Mouse (Mus musculus) neural tube, embryonic 14.5 days (tissue): ENCODE results near the gene Tdp1. TPM values are rescaled to one million over a fixed set of nuclear protein-coding genes. Genes with fewer than 3 reads are reported as not detected.

ENCODE experiments used
- ATAC-seq: fragments of 200-750 bp; cut with Nextera tagmentation; 2 replicates; pipeline ENCODE4 v1.8.0; 2017; ENCODE audit warnings: low read depth, mild to moderate bottlenecking, moderate TSS enrichment, moderate library complexity
- H3K27ac ChIP-seq: fragments of 300-500 bp; sonication (generic); 2 replicates; pipeline ENCODE4 v1.5.1; 2014; ENCODE audit warnings: low read depth, mild to moderate bottlenecking, control low read depth, low read length, moderate library complexity, mixed read lengths
- H3K27me3 ChIP-seq: fragments of 300-500 bp; sonication (generic); 2 replicates; pipeline ENCODE4 v1.6.1; 2014; ENCODE audit warnings: low read length; ENCODE audit not compliant: control insufficient read depth, insufficient read depth
- H3K36me3 ChIP-seq: fragments of 300-500 bp; sonication (generic); 2 replicates; pipeline ENCODE4 v1.6.1; 2014; ENCODE audit warnings: low read length, mixed read lengths; ENCODE audit not compliant: control insufficient read depth, insufficient read depth
- H3K4me1 ChIP-seq: fragments of 300-500 bp; sonication (generic); 2 replicates; pipeline ENCODE4 v1.6.1; 2014; ENCODE audit warnings: low read length; ENCODE audit not compliant: control insufficient read depth, insufficient read depth
- H3K4me2 ChIP-seq: fragments of 300-500 bp; sonication (generic); 2 replicates; pipeline ENCODE4 v1.6.1; 2014; ENCODE audit warnings: mild to moderate bottlenecking, low read depth, low read length, control low read depth
- H3K4me3 ChIP-seq: fragments of 300-500 bp; sonication (generic); 2 replicates; pipeline ENCODE4 v1.5.1; 2014; ENCODE audit warnings: low read depth, low read length, control low read depth, mixed read lengths
- H3K9ac ChIP-seq: fragments of 300-500 bp; sonication (generic); replicated peaks from 2 replicates; pipeline ENCODE4 v1.6.1; 2014; ENCODE audit warnings: low read depth, mild to moderate bottlenecking, control low read depth, low read length, mixed read lengths
- H3K9me3 ChIP-seq: fragments of 300-500 bp; sonication (generic); 2 replicates; pipeline ENCODE4 v1.6.1; 2016; ENCODE audit warnings: low read length; ENCODE audit not compliant: control insufficient read depth
- WGBS: fragments of 180-500 bp; shearing (Covaris S2); extraction: QIAGEN DNeasy Blood & Tissue Kit; methylation state at CpG from one replicate; pipeline ENCODE4 v1.1.7; 2014; 5-methylcytosine and 5-hydroxymethylcytosine counted together
- polyA plus RNA-seq: library from polyadenylated mRNA; unstranded; fragments of >200 nt; fragmentation: Nextera tagmentation; extraction: Ambion mirVana; gene quantifications from 2 replicates; pipeline ENCODE4 v1.2.1, GENCODE M21; 2014

The Tdp1 gene
- polyA plus RNA-seq, result 42.8 and 48.0 TPM in 2 replicates

DNA sequence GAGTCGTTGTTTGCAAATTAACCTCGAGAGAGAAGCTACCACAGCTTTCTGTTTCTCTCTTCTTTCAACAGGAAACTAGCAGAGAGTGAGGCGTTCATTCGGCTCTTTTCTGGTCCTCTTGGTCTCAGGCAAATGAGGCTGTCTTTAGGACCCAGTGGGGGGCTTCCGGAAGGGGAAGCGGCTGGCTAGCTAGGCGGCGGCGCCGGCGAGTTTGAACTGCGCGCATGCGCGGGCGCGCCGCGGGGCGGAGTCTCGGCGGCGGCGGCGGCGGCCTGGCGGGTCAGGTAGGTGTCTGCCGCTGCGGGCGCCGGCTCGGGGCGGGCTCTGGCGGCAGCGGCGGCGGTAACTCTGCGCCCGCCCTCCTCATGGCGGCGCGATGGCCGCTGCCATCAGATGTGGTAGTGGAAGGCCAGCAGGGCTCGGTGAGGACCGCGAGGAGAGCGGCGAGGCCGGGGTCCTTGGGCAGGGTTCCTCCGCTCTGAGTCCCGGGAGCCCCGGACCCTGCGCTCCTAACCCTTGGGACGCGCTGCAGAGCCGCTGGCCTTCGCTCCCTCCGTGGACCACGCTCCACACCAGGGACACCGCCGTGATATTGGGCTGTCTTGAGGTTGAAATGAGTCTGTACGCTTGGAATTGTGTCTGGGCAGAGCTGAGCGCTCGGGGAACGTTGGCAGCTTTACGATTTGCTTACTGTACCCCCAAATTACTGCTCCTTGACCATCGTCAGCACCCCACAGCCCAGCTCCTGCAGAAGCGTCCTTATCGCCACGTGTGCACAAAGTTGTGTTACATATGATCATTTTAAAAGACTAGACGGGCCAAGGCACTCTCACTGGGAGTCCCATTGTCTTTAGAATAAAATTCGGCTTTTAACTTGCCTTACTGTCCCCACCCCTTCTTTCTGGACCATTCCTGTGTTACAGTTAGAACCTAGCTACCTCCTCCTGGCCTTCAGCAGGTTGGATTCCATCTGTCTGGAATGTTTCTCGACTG is at the start of gene Tdp1, which contains the start of gene Efcab11:
Tdp1 (plus strand) TSS at position 249 of the 993 bp plus-strand sequence.
Efcab11 (minus strand) TSS at position 171 of the 993 bp plus-strand sequence.
- no peaks in the 10 kb centered on the region for H3K36me3 ChIP-seq
- H3K27me3 ChIP-seq, result no peaks in the 10 kb centered on the region
- ATAC-seq, result peak; percentile 85
- H3K9me3 ChIP-seq, result no peaks in the 10 kb centered on the region
- H3K9ac ChIP-seq, result peak within 1 kb of the TSS; percentile 88
- WGBS, result under 1% methylated on average over 68 of the region's 73 CpGs
- peak within 1 kb of the TSS; percentile 95 for H3K4me2 ChIP-seq
- 0 out of 2 replicates have a peak, but pooled peaks cover 9% of the 10 kb centered on the region for H3K4me1 ChIP-seq
- H3K4me3 ChIP-seq, result peak within 1 kb of the TSS; percentile 88
- H3K27ac ChIP-seq, result peak within 1 kb of the TSS; percentile 73

GRCm38 (mm10) chr12:99836404-99837131 is 47.7 kb upstream of the Tdp1 start:
- Histone ChIP-seq H3K27me3 (no peaks in the 10 kb centered on the region), H3K9ac (no peak overlapping the region; the same call in 1 of the 2 replicates), H3K27ac (peak overlapping the region; percentile 70), H3K4me2 (peak overlapping the region; percentile 38), H3K4me3 (no peak overlapping the region), H3K9me3 (no peaks in the 10 kb centered on the region), H3K36me3 (no peaks in the 10 kb centered on the region), H3K4me1 (peaks cover 7% of the 10 kb centered on the region; the same call in 1 of the 2 replicates)
- 24% methylated on average over 20 of the region's 20 CpGs for WGBS
- peak; percentile 83 for ATAC-seq

GRCm38 (mm10) chr12:99837528-99837927 is 46.8 kb upstream of the Tdp1 start:
- Histone ChIP-seq H3K9ac (no peak overlapping the region), H3K4me2 (no peak overlapping the region), H3K27ac (no peak overlapping the region), H3K4me3 (no peak overlapping the region), H3K4me1 (peaks cover 7% of the 10 kb centered on the region; the same call in 1 of the 2 replicates), H3K36me3 (no peaks in the 10 kb centered on the region), H3K27me3 (no peaks in the 10 kb centered on the region), H3K9me3 (no peaks in the 10 kb centered on the region)
- WGBS, result 85% methylated on average over 5 of the region's 5 CpGs
- no peak for ATAC-seq

GRCm38 (mm10) chr12:99838109-99838508 is 46.2 kb upstream of the Tdp1 start:
- 51% methylated on average over 11 of the region's 11 CpGs for WGBS
- Histone ChIP-seq H3K4me2 (no peak overlapping the region), H3K9me3 (no peaks in the 10 kb centered on the region), H3K36me3 (no peaks in the 10 kb centered on the region), H3K4me1 (peaks cover 7% of the 10 kb centered on the region; the same call in 1 of the 2 replicates), H3K4me3 (no peak overlapping the region), H3K27ac (no peak overlapping the region), H3K27me3 (no peaks in the 10 kb centered on the region), H3K9ac (no peak overlapping the region)
- no peak for ATAC-seq

GRCm38 (mm10) chr12:99838703-99839102 is 45.6 kb upstream of the Tdp1 start:
- WGBS, result 71% methylated on average over 14 of the region's 14 CpGs
- H3K27ac ChIP-seq, result no peak overlapping the region
- no peak for ATAC-seq
- H3K4me2 ChIP-seq, result no peak overlapping the region
- peaks cover 7% of the 10 kb centered on the region; the same call in 1 of the 2 replicates for H3K4me1 ChIP-seq
- no peak overlapping the region for H3K9ac ChIP-seq
- no peaks in the 10 kb centered on the region for H3K9me3 ChIP-seq
- no peaks in the 10 kb centered on the region for H3K36me3 ChIP-seq
- no peak overlapping the region for H3K4me3 ChIP-seq
- no peaks in the 10 kb centered on the region for H3K27me3 ChIP-seq

DNA sequence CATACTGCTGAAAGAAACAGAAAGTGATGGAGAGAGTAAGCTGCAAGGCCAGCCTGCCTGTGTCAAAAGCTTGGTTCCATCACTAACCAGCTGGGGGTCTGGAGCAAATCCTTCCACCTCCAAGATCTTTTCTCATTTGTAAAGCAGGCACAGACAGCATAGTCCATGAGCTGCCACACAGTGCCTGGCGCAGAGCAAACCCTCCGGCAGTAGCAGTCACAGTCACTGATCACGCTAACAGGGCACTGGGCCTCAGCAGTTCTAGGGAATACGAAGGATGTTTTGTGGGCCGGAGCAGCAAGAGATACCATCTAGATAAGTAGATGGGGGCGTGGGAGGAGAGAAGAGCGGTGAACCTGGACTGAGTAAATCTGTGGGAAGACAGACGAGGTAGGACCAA is 39.4 kb upstream of the Tdp1 start:
- Histone ChIP-seq H3K9me3 (no peaks in the 10 kb centered on the region), H3K4me3 (no peak overlapping the region), H3K27ac (no peak overlapping the region), H3K36me3 (no peaks in the 10 kb centered on the region), H3K27me3 (no peaks in the 10 kb centered on the region), H3K4me1 (no peaks in the 10 kb centered on the region), H3K9ac (no peak overlapping the region), H3K4me2 (no peak overlapping the region)
- ATAC-seq, result no peak
- WGBS, result 83% methylated on average over 8 of the region's 8 CpGs

GRCm38 (mm10) chr12:99849996-99850395 is 34.3 kb upstream of the Tdp1 start:
- Histone ChIP-seq H3K4me2 (no peak overlapping the region), H3K4me1 (peaks cover 3% of the 10 kb centered on the region; the same call in 1 of the 2 replicates), H3K36me3 (no peaks in the 10 kb centered on the region), H3K4me3 (no peak overlapping the region), H3K27me3 (no peaks in the 10 kb centered on the region), H3K27ac (no peak overlapping the region), H3K9me3 (no peaks in the 10 kb centered on the region), H3K9ac (no peak overlapping the region)
- ATAC-seq, result no peak
- 84% methylated on average over 2 of the region's 2 CpGs for WGBS

GRCm38 (mm10) chr12:99853323-99854258 is 30.7 kb upstream of the Tdp1 start:
- Histone ChIP-seq H3K36me3 (no peaks in the 10 kb centered on the region), H3K4me2 (no peak overlapping the region), H3K9ac (no peak overlapping the region), H3K4me1 (peaks cover 3% of the 10 kb centered on the region; the same call in 1 of the 2 replicates), H3K27ac (no peak overlapping the region; the same call in 1 of the 2 replicates), H3K4me3 (no peak overlapping the region), H3K9me3 (no peaks in the 10 kb centered on the region), H3K27me3 (no peaks in the 10 kb centered on the region)
- WGBS, result 58% methylated on average over 14 of the region's 14 CpGs
- ATAC-seq, result peak; percentile 73
